Mouse (Mus musculus) sigmoid colon, adult 10 weeks (tissue): Measurements from ENCODE around the gene Vipr2. TPM values are rescaled to one million over a fixed set of nuclear protein-coding genes. Genes with fewer than 3 reads are reported as not detected.

Source experiments
- polyA plus RNA-seq: library from polyadenylated mRNA; stranded (reverse); fragments of 350-450 nt; fragmentation: Illumina TruSeq; extraction: RNeasy Lipid Tissue Mini Kit (QIAGEN cat#74804); gene quantifications from one replicate; pipeline ENCODE4 v1.2.3, GENCODE M21; 2014; ENCODE audit warnings: low read depth, low replicate concordance

The Vipr2 gene
- 4.1 TPM for polyA plus RNA-seq

GRCm38 (mm10) chr12:116077074-116077854 lies at the start of gene Vipr2:
TSS of gene Vipr2 (plus strand) at chr12:116077726.

GRCm38 (mm10) chr12:116047440-116048377 lies 29.8 kb upstream of the Vipr2 start, which contains the start of gene Zfp386:
TSS of gene Zfp386 (plus strand) at chr12:116047724.

Other genes starting within 250 kb of the Vipr2 start
- gene Zfp386, start 30.0 kb upstream of the Vipr2 start, polyA plus RNA-seq: 187 TPM
- gene Wdr60, start 185.3 kb downstream of the Vipr2 start, polyA plus RNA-seq: 11.5 TPM
- gene Gm11027, start 197.7 kb downstream of the Vipr2 start, polyA plus RNA-seq: not detected
- 255 TPM for gene Esyt2, start 203.5 kb downstream of the Vipr2 start, polyA plus RNA-seq